Mouse (Mus musculus): Measurements from ENCODE around the gene Ap2b1. TPM values are rescaled to one million over a fixed set of nuclear protein-coding genes. Genes with fewer than 3 reads are reported as not detected.

Ap2b1 gene
- polyA plus RNA-seq, 1 experiment from 2014 or later: 42.4 TPM

GRCm38 (mm10) chr11:83286566-83286965 lies 12.3 kb upstream of the Ap2b1 start, which contains the start of gene Slfn14:
TSS of gene Slfn14 (minus strand) at chr11:83286726.
- no peak for TF ChIP-seq CTCF (IDR thresholded peaks at IDR 0.05; ENCODE audit: low read depth)
- DNase-seq (ENCODE audit: low spot score): no peak

GRCm38 (mm10) chr11:83289036-83289435 lies 9.8 kb upstream of the Ap2b1 start:
- DNase-seq (ENCODE audit: low spot score) (no peak), ATAC-seq (replicated peaks; ENCODE audit: low FRiP score, low read depth) (no peak)
- Histone ChIP-seq H3K4me2 (ENCODE audit: low read length) (no peak overlapping the region), H3K36me3 (ENCODE audit: insufficient read depth, low read length) (no peaks in the 10 kb centered on the region), H3K27me3 (ENCODE audit: insufficient read depth, low read length) (no peaks in the 10 kb centered on the region), H3K4me1 (replicated peaks; ENCODE audit: insufficient read depth, low read length) (peaks cover 13% of the 10 kb centered on the region), H3K9me3 (replicated peaks; ENCODE audit: low read length) (no peaks in the 10 kb centered on the region), H3K4me3 (replicated peaks; ENCODE audit: low read depth, low read length) (no peak overlapping the region), H3K9ac (ENCODE audit: low read depth, low read length) (no peak overlapping the region), H3K27ac (no peak overlapping the region)
- TF ChIP-seq CTCF (IDR thresholded peaks at IDR 0.05; ENCODE audit: low read depth): no peak
- WGBS: 89% methylated on average over 5 of the region's 5 CpGs

More at GRCm38 (mm10) chr11:83286566-83286965, 12.3 kb upstream of the Ap2b1 start, which contains the start of gene Slfn14:
- H3K4me2 ChIP-seq (ENCODE audit: low read length): no peak within 1 kb of the TSS
- H3K27ac ChIP-seq: no peak within 1 kb of the TSS
- H3K36me3 ChIP-seq (ENCODE audit: insufficient read depth, low read length): no peaks in the 10 kb centered on the region
- ATAC-seq (replicated peaks; ENCODE audit: low FRiP score, low read depth): no peak
- H3K9ac ChIP-seq (ENCODE audit: low read depth, low read length): no peak within 1 kb of the TSS
- WGBS: 67% methylated on average over 1 of the region's 1 CpGs
- H3K9me3 ChIP-seq (replicated peaks; ENCODE audit: low read length): no peaks in the 10 kb centered on the region
- no peak within 1 kb of the TSS for H3K4me3 ChIP-seq (replicated peaks; ENCODE audit: low read depth, low read length)
- H3K4me1 ChIP-seq (replicated peaks; ENCODE audit: insufficient read depth, low read length): 0 out of 2 replicates have a peak, but pooled peaks cover 2% of the 10 kb centered on the region
- H3K27me3 ChIP-seq (ENCODE audit: insufficient read depth, low read length): no peaks in the 10 kb centered on the region

GRCm38 (mm10) chr11:83289633-83290032 lies 9.2 kb upstream of the Ap2b1 start:
- Histone ChIP-seq H3K36me3 (ENCODE audit: insufficient read depth, low read length) (no peaks in the 10 kb centered on the region), H3K4me1 (replicated peaks; ENCODE audit: insufficient read depth, low read length) (peaks cover 13% of the 10 kb centered on the region), H3K27me3 (ENCODE audit: insufficient read depth, low read length) (no peaks in the 10 kb centered on the region), H3K9ac (ENCODE audit: low read depth, low read length) (no peak overlapping the region), H3K9me3 (replicated peaks; ENCODE audit: low read length) (no peaks in the 10 kb centered on the region), H3K27ac (no peak overlapping the region), H3K4me3 (replicated peaks; ENCODE audit: low read depth, low read length) (no peak overlapping the region), H3K4me2 (ENCODE audit: low read length) (no peak overlapping the region)
- ATAC-seq (replicated peaks; ENCODE audit: low FRiP score, low read depth) (no peak), DNase-seq (ENCODE audit: low spot score) (no peak)
- 82% methylated on average over 2 of the region's 2 CpGs for WGBS
- TF ChIP-seq CTCF (IDR thresholded peaks at IDR 0.05; ENCODE audit: low read depth): no peak

GRCm38 (mm10) chr11:83291375-83292250 lies 7.2 kb upstream of the Ap2b1 start:
- Histone ChIP-seq H3K4me2 (ENCODE audit: low read length) (peak overlapping the region; percentile 75), H3K4me3 (replicated peaks; ENCODE audit: low read depth, low read length) (peak overlapping the region; percentile 67), H3K36me3 (ENCODE audit: insufficient read depth, low read length) (no peaks in the 10 kb centered on the region), H3K27ac (peak overlapping the region; percentile 55), H3K9ac (ENCODE audit: low read depth, low read length) (peak overlapping the region; percentile 72), H3K9me3 (replicated peaks; ENCODE audit: low read length) (no peaks in the 10 kb centered on the region), H3K27me3 (ENCODE audit: insufficient read depth, low read length) (no peaks in the 10 kb centered on the region), H3K4me1 (replicated peaks; ENCODE audit: insufficient read depth, low read length) (peaks cover 13% of the 10 kb centered on the region)
- TF ChIP-seq CTCF (IDR thresholded peaks at IDR 0.05; ENCODE audit: low read depth): no peak
- DNase-seq (ENCODE audit: low spot score) (peak; percentile 99), ATAC-seq (replicated peaks; ENCODE audit: low FRiP score, low read depth) (peak; percentile 99)
- WGBS: under 1% methylated on average over 38 of the region's 38 CpGs

- WGBS: under 1% methylated on average over 5 of the region's 5 CpGs
- peak overlapping the region; percentile 72 for H3K9ac ChIP-seq (ENCODE audit: low read depth, low read length)
- peaks cover 13% of the 10 kb centered on the region for H3K4me1 ChIP-seq (replicated peaks; ENCODE audit: insufficient read depth, low read length)
- H3K4me3 ChIP-seq (replicated peaks; ENCODE audit: low read depth, low read length): peak overlapping the region; percentile 67
- no peaks in the 10 kb centered on the region for H3K27me3 ChIP-seq (ENCODE audit: insufficient read depth, low read length)
- H3K27ac ChIP-seq: peak overlapping the region; percentile 55
- H3K4me2 ChIP-seq (ENCODE audit: low read length): peak overlapping the region; percentile 75
- no peaks in the 10 kb centered on the region for H3K9me3 ChIP-seq (replicated peaks; ENCODE audit: low read length)
- ATAC-seq (replicated peaks; ENCODE audit: low FRiP score, low read depth): no peak
- no peak for TF ChIP-seq CTCF (IDR thresholded peaks at IDR 0.05; ENCODE audit: low read depth)
- H3K36me3 ChIP-seq (ENCODE audit: insufficient read depth, low read length): no peaks in the 10 kb centered on the region
- DNase-seq (ENCODE audit: low spot score): no peak
Observed at GRCm38 (mm10) chr11:83292251-83292587, 6.6 kb upstream of the Ap2b1 start.

- no peaks in the 10 kb centered on the region for H3K36me3 ChIP-seq (ENCODE audit: insufficient read depth, low read length)
- peak overlapping the region; percentile 75 for H3K4me2 ChIP-seq (ENCODE audit: low read length)
- H3K9ac ChIP-seq (ENCODE audit: low read depth, low read length): no peak overlapping the region
- WGBS: 85% methylated on average over 1 of the region's 1 CpGs
- DNase-seq (ENCODE audit: low spot score) (no peak), ATAC-seq (replicated peaks; ENCODE audit: low FRiP score, low read depth) (no peak)
- H3K9me3 ChIP-seq (replicated peaks; ENCODE audit: low read length): no peaks in the 10 kb centered on the region
- H3K27me3 ChIP-seq (ENCODE audit: insufficient read depth, low read length): no peaks in the 10 kb centered on the region
- no peak overlapping the region; the same call in 1 of the 2 replicates for H3K4me3 ChIP-seq (replicated peaks; ENCODE audit: low read depth, low read length)
- no peak overlapping the region for H3K27ac ChIP-seq
- TF ChIP-seq CTCF (IDR thresholded peaks at IDR 0.05; ENCODE audit: low read depth): no peak
- peaks cover 22% of the 10 kb centered on the region for H3K4me1 ChIP-seq (replicated peaks; ENCODE audit: insufficient read depth, low read length)
Observed at GRCm38 (mm10) chr11:83293182-83293581, 5.6 kb upstream of the Ap2b1 start.

Data from kidney, postnatal 0 days (tissue).